Mouse (Mus musculus): ENCODE results near the gene D630039A03Rik. TPM values are rescaled to one million over a fixed set of nuclear protein-coding genes. Genes with fewer than 3 reads are reported as not detected.
"Not testable (repeated sequence)": the region's sequence is repeated elsewhere in the genome, so short reads cannot be mapped to it uniquely, and the experiment has no call there.

Gene D630039A03Rik
- polyA plus RNA-seq, 1 experiment from 2014 or later: 0.04 TPM

- CTCF ChIA-PET: no interaction called here
- H3K27me3 ChIP-seq: no peaks in the 10 kb centered on the region
- no peak for ATAC-seq
- no peak for TF ChIP-seq CTCF (IDR thresholded peaks at IDR 0.05)
- in situ Hi-C loops (cut with MboI; ENCODE audit: low pct_unique_long_range_greater_than_20kb): no loop called here
- POLR2A ChIA-PET: interaction anchor here (0.6 kb wide), 1 partner anchor 115 kb away, joined by 4 read pairs; no protein-coding TSS in a partner anchor
- no peak for DNase-seq (ENCODE audit: low read depth, low spot score)
Observed at GRCm38 (mm10) chr4:57895140-57895539, 21.0 kb downstream of the D630039A03Rik start.

DNA sequence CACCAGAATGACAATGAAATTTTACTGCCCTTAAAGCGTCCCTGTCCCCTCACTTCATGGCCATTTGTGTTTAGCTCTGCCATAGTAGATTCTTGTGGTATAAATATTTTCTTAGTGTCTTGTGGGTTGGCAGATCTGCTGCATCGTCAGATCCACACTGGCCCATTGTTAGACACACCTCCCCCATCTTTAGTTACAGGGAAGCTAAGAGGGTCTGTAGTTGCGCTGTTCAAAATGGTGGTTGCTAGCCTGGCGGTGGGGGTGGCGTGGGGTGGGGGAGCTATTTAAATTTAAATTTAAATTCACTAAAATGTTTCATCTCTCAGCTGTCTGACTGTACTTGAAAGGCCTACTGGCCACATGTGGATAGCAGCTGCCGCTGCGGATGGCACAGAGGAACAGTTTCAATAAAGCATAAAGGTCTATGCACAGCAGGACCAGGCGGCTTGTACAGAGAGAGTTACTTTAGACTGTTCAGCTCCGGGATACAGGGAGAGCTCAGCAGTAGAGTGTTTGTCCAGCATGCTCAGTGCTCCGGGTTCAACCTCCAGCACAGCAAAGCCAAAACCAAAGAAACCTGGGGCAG lies 24.0 kb downstream of the D630039A03Rik start:
- H3K27me3 ChIP-seq: no peaks in the 10 kb centered on the region
- ATAC-seq (no peak), DNase-seq (ENCODE audit: low read depth, low spot score) (no peak)
- no peak for TF ChIP-seq CTCF (IDR thresholded peaks at IDR 0.05)
- ChIA-PET POLR2A (interaction anchor here (0.6 kb wide), 1 partner anchor 217 kb away, joined by 3 read pairs; no protein-coding TSS in a partner anchor), CTCF (no interaction called here)
- in situ Hi-C loops (cut with MboI; ENCODE audit: low pct_unique_long_range_greater_than_20kb): no loop called here

DNA sequence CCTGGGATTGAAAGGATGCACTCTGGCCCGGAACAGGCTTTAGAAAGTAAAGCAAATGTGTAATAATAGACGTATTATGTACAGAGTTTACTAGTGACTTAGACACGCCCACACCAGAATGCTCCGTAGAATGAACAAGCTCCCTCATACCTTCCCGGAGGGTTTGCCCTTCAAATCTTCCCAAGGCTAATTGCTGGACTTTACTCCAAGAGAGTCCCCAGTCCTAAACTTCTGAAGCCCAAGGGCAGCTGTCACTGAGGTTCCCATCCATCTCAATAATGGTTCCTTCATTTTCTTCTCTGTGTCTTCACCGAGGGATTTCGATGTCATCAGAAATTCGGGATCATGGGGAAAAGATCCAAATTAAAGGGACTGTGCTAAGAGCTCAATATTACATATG lies 26.3 kb downstream of the D630039A03Rik start:
- ATAC-seq (no peak), DNase-seq (ENCODE audit: low read depth, low spot score) (no peak)
- CTCF ChIA-PET: interaction anchor here (1.6 kb wide), 1 partner anchor 217 kb away, joined by 4 read pairs; no protein-coding TSS in a partner anchor
- no peaks in the 10 kb centered on the region for H3K27me3 ChIP-seq
- POLR2A ChIA-PET: no interaction called here
- no peak for TF ChIP-seq CTCF (IDR thresholded peaks at IDR 0.05)
- in situ Hi-C loops (cut with MboI; ENCODE audit: low pct_unique_long_range_greater_than_20kb): no loop called here

GRCm38 (mm10) chr4:57888978-57889377 lies 27.1 kb downstream of the D630039A03Rik start:
- ChIA-PET POLR2A (interaction anchor here (1.3 kb wide), 1 partner anchor 9 kb away, joined by 4 read pairs; no protein-coding TSS in a partner anchor), CTCF (interaction anchor here (1.6 kb wide), 1 partner anchor 216 kb away, joined by 4 read pairs; no protein-coding TSS in a partner anchor)
- DNase-seq (ENCODE audit: low read depth, low spot score); ATAC-seq; H3K27me3 ChIP-seq; in situ Hi-C loops (cut with MboI; ENCODE audit: low pct_unique_long_range_greater_than_20kb): not testable (repeated sequence)

DNA sequence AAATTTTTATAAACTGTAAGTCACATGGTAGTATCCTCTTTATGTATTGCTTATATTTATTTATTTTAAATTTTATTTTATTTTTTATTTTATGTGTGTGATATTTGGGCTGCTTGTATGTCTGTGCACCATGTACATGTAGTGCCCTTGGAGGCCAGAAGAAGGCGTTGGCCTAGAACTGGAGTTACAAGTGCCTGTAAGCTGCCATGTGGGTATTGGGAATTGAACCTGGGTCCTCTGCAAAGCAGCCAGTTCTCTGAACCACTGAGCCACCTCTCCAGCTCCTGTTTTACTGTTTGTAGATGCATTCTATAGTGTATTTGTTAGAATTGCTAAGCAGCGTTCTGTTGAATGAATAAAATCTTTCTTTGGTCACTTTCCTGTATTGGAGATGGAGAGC lies 27.9 kb downstream of the D630039A03Rik start:
- ChIA-PET POLR2A (interaction anchor here (1.3 kb wide), 1 partner anchor 10 kb away, joined by 4 read pairs; no protein-coding TSS in a partner anchor), CTCF (no interaction called here)
- no peak for TF ChIP-seq CTCF (IDR thresholded peaks at IDR 0.05)
- ATAC-seq (no peak), DNase-seq (ENCODE audit: low read depth, low spot score) (no peak)
- in situ Hi-C loops (cut with MboI; ENCODE audit: low pct_unique_long_range_greater_than_20kb): no loop called here
- no peaks in the 10 kb centered on the region for H3K27me3 ChIP-seq

DNA sequence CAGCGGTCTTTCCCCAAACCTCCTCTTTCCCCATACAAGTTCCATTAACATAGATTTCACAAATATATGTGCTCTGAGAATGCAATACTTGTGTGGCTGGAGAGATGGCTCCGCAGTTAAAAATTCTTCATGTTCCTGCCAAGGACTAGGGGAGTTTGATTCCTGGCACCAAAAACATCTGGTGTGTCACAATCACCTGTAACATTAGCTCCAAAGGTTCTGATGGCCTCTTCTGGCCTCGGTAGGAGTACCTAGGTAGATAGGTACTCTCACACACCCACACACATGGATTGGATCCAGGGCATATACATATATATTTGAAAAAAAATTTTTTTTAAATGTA lies 29.2 kb downstream of the D630039A03Rik start:
- ATAC-seq: no peak
- TF ChIP-seq CTCF (IDR thresholded peaks at IDR 0.05): no peak
- in situ Hi-C loops (cut with MboI; ENCODE audit: low pct_unique_long_range_greater_than_20kb): no loop called here
- no peak for DNase-seq (ENCODE audit: low read depth, low spot score)
- CTCF ChIA-PET: no interaction called here
- POLR2A ChIA-PET: no interaction called here
- no peaks in the 10 kb centered on the region for H3K27me3 ChIP-seq

DNA sequence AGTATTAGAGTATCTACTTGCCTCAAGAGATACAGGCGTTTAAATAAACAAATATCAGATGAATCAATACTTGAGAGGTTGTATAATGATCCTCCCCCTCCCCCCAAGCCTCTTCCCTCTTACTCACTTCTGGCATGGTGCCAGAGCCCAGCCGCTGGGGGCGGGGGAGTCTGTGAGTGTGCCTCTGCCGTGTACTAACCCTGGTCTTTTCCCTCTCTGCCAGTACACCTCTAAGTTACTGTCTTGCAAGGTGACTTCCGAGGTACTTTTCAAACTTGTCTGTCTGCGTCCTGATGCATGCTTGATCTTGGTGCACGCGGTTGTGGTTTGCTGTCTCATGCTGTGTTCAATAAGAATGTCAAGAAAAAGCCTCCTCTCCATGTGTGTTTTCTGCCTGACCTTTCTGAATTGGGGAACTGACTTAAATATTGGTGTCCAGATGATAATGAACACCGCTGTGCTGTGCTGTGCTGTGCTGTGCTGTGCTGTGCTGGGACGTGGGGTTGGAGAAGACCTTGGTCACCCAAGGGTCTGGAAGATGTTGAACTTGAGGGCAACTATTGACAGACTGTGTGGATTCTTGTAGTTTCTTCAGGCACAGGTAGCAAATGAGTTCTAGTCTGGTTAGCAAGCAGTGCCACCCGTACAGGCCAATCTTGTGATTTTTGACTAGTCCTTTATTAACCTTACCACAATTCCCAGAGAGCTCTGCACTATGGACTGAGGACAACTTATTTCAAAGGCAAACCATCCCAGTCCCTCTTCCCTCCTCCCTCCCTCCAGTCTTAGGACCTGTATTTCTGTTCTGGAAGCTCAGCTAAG lies 29.8 kb downstream of the D630039A03Rik start:
- ChIA-PET POLR2A (interaction anchor here (0.6 kb wide), 1 partner anchor 13 kb away, joined by 4 read pairs; no protein-coding TSS in a partner anchor), CTCF (no interaction called here)
- TF ChIP-seq CTCF (IDR thresholded peaks at IDR 0.05): no peak
- ATAC-seq: no peak
- no peak for DNase-seq (ENCODE audit: low read depth, low spot score)
- in situ Hi-C loops (cut with MboI; ENCODE audit: low pct_unique_long_range_greater_than_20kb): no loop called here
- H3K27me3 ChIP-seq: no peaks in the 10 kb centered on the region

DNA sequence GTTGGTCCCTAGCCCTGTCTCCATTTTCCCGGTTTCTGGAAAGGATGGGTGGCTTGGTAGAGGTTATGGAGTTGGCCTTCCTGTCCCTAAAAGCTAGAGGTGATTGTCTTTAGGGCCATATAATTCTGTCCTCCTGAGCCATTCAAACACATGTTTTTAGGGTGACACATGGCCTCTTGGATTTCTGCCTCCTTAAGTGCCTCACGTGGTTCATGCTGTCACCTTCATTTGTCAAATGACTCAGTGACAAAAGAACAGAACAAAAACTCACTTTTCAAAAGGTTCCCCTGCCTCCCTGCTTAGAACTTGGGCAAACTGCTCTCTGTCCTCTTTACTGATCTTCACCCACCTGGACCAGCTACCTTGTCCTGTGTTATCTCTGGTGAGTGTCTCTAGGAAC lies 30.9 kb downstream of the D630039A03Rik start:
- DNase-seq (ENCODE audit: low read depth, low spot score) (no peak), ATAC-seq (no peak)

DNA sequence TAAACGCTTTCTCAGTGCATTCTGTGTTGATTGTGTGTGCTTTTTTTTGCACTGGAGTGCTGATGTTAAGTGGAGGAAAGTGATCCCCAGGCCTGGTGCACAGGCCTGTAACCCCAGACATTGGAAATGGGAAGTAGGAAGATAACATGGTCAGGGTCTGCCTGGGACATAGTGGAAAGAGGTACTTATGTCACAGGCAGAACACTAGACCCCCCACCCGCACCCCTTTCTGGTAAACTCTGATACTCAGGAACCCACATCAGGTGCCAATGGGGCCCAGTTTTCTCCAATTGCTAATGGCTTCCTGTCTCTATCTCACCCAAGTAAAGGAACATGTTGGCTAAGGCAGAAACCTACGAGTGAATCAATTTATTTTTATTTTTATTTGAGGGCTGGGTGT lies 31.6 kb downstream of the D630039A03Rik start:
- in situ Hi-C loops (cut with MboI; ENCODE audit: low pct_unique_long_range_greater_than_20kb): no loop called here
- ChIA-PET CTCF (interaction anchor here (1.1 to 1.4 kb wide), 2 partner anchors 213 to 216 kb away, joined by 3 to 5 read pairs; no protein-coding TSS in a partner anchor), POLR2A (no interaction called here)
- no peaks in the 10 kb centered on the region for H3K27me3 ChIP-seq
- DNase-seq (ENCODE audit: low read depth, low spot score) (no peak), ATAC-seq (no peak)
- no peak for TF ChIP-seq CTCF (IDR thresholded peaks at IDR 0.05)

More for the DNA sequence above, 30.9 kb downstream of the D630039A03Rik start:
- ChIA-PET CTCF (interaction anchor here (1.1 kb wide), 1 partner anchor 214 kb away, joined by 3 read pairs; no protein-coding TSS in a partner anchor), POLR2A (interaction anchor here (0.6 kb wide), 1 partner anchor 14 kb away, joined by 4 read pairs; no protein-coding TSS in a partner anchor)
- in situ Hi-C loops (cut with MboI; ENCODE audit: low pct_unique_long_range_greater_than_20kb): no loop called here
- H3K27me3 ChIP-seq: no peaks in the 10 kb centered on the region
- TF ChIP-seq CTCF (IDR thresholded peaks at IDR 0.05): no peak

DNA sequence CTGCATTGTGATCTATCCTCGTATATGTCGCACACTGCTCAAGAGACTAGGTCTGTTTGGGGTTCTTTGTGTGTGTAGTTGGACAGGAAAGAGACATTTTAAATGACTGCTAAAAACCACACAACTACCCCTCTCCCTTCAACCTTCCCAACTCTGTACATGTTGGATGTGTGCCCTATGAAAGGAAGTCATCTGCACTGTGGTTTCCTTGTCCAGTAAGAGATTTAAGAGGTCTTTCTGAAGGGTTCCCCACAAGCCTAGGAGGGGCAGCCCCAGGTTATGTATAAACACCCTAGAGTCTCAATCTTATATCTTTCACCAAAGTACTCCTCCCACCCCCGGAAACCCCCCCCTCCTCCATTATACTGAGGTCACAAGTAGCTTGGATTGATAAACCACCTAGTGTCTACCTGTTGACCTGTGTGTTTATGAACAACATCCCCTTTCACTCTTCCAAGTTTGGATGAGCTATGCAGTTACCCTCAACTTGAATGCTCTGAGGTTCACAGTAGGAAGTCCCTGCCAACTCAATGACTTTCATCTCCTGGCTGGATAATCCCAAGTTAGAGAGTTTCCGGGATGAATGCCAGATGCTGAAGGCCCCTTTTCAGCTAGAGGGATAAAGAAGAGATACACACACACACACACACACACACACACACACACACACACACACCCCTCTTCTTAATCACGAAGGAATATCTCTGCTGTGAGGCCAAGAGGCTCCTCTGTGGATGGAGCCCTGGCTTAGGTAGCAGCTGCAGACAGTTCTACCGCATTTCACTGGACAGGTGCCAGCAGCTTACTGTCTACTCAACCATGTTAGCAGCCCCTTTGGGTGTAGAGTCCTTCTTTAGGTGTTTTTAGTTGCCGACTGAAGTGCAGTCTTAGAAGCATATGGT lies 32.3 kb downstream of the D630039A03Rik start:
- CTCF ChIA-PET: interaction anchor here (0.8 to 1.4 kb wide), 3 partner anchors 24 to 221 kb away, joined by 3 to 5 read pairs (median 4); no protein-coding TSS in a partner anchor
- ATAC-seq (no peak), DNase-seq (ENCODE audit: low read depth, low spot score) (no peak)
- in situ Hi-C loops (cut with MboI; ENCODE audit: low pct_unique_long_range_greater_than_20kb): no loop called here
- POLR2A ChIA-PET: interaction anchor here (0.6 to 1.1 kb wide), 2 partner anchors 11 to 169 kb away, joined by 3 read pairs; no protein-coding TSS in a partner anchor
- no peak for TF ChIP-seq CTCF (IDR thresholded peaks at IDR 0.05)
- H3K27me3 ChIP-seq: no peaks in the 10 kb centered on the region
